Mouse (Mus musculus) thymus, postnatal 0 days (tissue): ENCODE data around the gene Pbx1. TPM values are rescaled to one million over a fixed set of nuclear protein-coding genes. Genes with fewer than 3 reads are reported as not detected.

ENCODE experiments used
- DNase-seq: peaks from one replicate; pipeline ENCODE4 v3.0.0-alpha.2; 2015; ENCODE audit warnings: low spot score
- polyA plus RNA-seq: library from polyadenylated mRNA; unstranded; fragments of >200 nt; fragmentation: Nextera tagmentation; extraction: Ambion mirVana; gene quantifications from 2 replicates; pipeline ENCODE4 v1.2.1, GENCODE M21; 2015

The Pbx1 gene
- polyA plus RNA-seq, 1 experiment from 2014 or later = 5.8 TPM

- no peak for DNase-seq
Observed at GRCm38 (mm10) chr1:168178611-168179010, 253.5 kb downstream of the Pbx1 start.

- DNase-seq = no peak
Observed at GRCm38 (mm10) chr1:168175586-168175985, 256.5 kb downstream of the Pbx1 start.

- DNase-seq = no peak
Observed at GRCm38 (mm10) chr1:168169791-168170190, 262.3 kb downstream of the Pbx1 start.

DNA sequence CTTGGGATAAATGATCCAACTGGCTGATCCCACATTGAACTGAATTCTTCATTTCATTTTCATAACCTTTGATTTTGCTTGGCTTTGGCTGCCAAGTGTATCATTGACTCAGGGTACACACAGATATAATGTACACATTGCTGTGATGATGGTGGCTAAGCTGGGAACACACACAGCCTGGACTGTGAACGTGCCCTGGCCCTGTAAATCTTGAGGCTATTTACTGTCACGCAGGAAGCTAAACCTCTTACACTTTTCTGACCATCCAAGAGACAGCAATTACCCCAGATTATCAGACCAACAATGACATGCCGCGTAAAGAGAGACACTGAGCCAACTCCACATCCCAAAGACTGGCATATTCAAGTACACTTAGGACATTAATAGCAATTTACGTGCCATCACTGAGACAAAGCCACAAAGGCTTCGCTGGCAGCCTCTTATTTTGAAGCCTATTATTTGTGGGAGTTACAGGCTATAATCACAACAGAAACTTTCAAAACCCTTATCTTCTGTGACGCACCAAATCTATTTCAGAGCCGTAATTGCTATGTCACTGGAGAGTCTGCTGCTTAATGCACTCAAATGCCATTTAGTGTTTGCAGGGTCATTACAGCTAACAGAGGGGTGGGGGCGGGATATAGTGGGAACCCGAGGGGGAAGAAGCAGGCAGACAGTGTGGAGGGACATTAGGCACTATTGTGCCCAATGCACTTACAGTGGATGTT is 262.9 kb downstream of the Pbx1 start:
- DNase-seq = no peak

GRCm38 (mm10) chr1:168167781-168168180 is 264.3 kb downstream of the Pbx1 start:
- no peak for DNase-seq

- no peak for DNase-seq
Observed at GRCm38 (mm10) chr1:168166841-168167240, 265.2 kb downstream of the Pbx1 start.

DNA sequence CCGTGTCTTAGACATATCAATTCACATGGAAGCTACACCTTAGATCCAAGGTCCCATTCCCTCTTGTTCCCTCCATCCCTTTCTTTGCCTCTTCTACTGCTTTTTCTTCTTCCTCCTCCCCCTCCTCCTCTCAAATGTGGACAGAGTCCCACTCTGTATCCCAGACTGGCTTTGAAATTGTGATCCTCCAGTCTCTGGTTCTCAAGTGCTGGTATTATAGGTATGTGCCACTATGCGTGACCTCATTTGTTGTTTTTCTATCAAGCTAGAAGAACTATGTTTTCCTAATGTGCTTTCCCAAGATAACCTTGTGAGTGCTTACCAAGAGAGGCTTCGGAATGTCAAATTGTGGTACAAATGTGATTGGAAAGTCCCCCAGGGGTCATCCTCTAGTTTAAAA is 267.1 kb downstream of the Pbx1 start:
- no peak for DNase-seq

DNA sequence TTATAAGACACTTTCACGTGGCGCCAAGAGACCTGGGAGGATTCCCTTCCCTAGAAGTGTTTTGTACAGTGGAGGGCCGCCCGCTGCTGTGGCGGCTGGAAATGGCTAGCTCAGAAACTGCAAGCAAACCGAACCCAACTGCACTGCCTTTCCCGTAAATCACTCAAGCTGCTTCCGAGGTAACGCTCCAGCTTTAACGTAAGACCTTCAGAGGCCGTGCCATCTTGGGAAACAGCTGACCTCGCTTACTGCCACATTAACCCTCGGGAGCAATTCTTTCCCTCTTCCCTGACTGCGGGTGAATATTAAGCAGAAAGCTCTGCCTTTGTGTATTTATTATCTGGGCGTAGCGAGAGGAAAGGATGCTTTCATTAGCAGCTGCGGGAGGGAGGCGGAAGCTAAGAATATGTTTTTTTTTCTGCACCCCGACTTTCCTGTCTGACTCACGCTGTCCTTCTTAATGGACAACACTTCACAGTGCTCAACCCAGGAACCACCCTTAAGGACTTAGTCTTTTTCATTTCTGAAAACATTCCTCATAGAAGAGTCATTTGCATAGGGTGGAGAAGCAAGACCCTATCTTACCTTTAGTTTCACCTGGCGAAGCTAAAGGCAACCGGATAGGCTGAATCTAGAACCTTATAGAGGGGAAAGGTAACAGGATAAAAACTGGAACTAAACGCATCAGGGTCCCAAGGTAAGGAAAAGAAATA is 268.4 kb downstream of the Pbx1 start:
- no peak for DNase-seq

GRCm38 (mm10) chr1:168139138-168139682 is 292.9 kb downstream of the Pbx1 start:
- DNase-seq = no peak

GRCm38 (mm10) chr1:168138669-168139068 is 293.4 kb downstream of the Pbx1 start:
- no peak for DNase-seq

DNA sequence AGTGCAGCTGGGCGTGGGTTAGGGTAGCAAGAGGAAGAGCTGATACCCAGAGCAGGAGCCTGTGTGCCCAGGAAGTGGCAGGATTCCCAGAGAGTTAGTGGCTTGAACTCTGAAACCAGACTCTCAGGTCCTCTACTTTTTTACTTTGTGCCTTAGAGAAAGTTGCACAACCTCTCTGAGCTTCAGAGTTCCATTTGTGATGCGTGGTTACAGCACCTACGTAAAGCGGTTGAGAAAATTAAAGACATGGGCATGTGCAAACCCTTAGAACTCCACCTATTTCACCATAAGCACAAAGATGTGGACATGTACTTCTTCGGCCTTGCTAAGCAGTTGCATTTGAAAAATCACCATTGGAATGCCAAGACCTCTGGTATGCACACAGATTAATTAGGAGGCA is 294.2 kb downstream of the Pbx1 start:
- no peak for DNase-seq

- DNase-seq = no peak
Observed at GRCm38 (mm10) chr1:168135545-168135944, 296.5 kb downstream of the Pbx1 start.

GRCm38 (mm10) chr1:168133696-168134095 is 298.4 kb downstream of the Pbx1 start:
- no peak for DNase-seq

DNA sequence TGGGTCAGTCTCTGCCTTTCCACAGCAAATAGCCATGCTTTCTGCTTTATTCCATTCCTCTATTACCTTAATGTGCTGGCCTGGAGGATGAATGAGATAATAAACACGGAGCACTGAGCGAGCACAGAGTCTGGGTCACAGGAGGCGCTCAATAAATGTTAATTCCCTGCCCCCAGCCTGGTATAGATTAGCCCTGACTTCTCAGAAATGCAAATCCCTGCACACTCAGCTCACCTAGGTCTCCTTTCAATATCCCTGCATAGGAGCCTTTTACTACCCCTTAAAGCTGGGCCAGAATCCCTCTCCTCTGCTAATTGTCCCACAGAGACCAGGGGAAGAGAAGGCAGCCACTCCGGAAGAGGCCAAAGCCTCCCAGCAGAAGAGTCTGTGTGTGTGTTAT is 304.1 kb downstream of the Pbx1 start:
- DNase-seq = no peak

DNA sequence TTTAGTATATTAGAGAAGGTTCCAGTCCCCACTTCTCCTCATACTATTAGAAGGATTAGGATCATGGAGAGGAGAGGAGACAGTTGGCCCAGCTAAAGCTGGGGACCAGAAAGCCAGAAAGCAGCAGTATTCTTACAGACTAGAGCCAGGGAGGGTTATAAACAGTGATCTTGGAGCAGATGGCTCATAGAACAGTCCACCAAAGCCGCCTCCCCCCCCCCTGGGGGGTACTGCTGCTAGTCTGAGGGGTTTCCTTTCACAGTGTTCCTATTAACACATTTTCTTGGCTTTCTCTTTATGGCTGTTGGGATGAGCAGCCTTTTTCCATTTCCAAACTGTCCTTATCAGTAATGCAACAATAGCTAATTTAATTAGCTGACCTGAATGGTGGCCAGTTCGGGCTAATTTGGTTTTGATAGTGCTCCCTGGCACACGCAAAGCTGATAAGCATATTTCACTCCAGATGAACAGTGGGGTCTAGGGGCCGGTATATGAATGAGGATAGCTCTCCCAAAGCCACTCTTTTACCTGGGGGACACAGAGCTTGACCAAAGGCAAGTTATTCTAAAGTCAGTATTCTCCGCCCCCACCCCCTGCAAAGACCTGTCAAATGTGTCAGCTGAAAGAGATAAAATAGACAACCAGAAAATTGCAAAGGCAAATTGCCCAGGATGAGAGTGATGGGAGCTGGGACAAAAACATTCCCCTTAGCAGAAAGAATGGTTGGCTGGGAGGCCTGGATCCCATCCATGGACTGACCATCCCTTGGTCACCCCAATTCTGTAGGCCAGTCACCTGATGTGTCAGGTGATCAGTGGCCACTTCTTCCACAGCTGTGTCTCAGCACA is 307.2 kb downstream of the Pbx1 start:
- DNase-seq = no peak

DNA sequence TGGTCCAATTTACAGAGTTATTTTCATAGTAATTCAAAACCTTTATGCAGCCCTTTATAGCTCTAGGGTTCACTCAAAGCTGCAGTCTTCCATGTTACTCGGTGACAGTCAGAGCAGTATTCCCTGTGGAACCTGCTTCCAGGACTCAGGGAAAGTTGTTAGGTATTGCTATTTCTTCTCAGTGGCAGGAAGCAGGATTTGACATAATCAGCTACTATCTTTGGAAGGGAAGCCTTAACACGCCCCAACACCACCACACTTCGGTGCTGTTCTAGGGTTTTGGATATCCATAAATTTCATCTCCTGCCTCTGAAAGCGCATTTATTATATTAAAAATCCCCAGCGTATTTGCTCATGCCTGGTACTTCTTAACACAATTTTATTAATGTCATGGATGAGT is 314.0 kb downstream of the Pbx1 start:
- no peak for DNase-seq

GRCm38 (mm10) chr1:168117367-168117766 is 314.7 kb downstream of the Pbx1 start:
- DNase-seq = no peak

DNA sequence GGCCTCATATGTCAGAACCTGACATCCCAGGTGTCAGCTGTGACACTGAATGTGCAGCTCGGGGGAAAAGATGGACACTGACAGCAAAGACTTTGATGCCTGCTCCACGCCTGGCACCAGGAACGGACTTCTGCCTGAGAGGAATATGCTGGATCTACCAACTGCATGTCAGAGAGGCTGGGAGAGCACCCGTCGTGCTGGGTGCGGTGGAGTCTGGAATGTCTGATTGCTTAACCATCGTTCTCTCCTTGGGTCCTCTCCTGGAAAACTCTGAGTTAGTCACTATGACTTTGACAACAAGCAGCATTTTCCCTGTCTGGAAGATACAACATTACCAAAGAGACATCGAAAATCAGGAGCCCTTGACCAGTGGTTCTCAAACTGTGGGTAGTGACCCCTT is 322.3 kb downstream of the Pbx1 start:
- DNase-seq = no peak

DNA sequence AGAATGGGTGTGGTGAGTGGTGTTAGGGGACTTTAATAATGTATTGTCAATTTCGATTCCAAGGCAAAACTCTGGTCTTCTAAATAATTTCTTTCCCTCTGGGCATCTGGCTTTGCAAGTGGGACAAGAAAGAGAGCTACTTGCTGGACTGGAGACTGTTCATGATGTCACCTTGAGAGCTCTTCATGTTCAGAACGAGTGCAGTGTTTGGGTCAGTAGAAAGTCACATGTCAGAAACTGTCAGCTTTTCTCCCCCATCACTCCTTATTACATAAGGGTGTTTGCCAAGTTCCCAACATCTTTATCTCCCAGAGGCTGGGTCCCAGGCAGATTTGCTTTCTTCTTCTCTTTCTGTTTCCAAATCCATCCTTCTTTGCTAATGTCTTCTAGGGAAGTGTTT is 328.2 kb downstream of the Pbx1 start:
- DNase-seq = no peak

DNA sequence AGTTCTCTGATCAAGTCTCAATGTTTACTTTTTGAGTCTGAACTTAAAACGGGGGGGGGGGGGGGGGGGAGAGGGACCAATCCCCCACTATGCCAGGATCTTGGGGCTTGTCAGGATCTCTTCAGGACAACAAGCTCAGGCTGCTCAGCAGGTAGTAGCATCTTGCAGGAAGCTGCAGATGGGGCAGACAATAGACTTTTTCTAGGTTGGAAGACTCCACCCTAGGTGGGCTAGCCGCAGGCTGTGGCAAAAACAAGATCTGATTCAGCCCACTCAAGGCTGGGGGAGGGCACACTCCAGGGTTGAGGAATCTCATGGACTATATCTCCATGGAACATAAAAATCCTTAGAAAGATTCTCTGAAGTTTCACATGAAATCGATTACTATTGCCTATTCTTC is 330.6 kb downstream of the Pbx1 start:
- DNase-seq = no peak

DNA sequence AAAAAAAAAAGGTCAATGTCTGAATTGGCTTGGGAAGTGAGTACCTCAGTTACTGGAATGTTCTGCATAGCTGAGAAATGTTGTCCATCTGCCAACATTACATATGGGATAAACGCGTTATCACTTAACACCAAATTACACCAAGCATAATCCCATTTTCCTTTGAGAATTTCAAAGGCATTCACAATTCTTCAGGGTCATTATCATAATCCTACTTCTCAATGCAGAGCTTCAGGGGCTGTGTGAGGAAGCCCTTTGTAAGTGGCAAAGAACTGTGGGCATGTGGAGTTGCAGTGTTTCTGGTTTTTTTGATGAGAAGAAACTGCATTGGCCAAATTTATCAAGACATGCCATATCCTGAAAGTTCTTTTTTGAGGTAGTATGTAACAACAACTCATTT is 333.3 kb downstream of the Pbx1 start:
- DNase-seq = no peak

DNA sequence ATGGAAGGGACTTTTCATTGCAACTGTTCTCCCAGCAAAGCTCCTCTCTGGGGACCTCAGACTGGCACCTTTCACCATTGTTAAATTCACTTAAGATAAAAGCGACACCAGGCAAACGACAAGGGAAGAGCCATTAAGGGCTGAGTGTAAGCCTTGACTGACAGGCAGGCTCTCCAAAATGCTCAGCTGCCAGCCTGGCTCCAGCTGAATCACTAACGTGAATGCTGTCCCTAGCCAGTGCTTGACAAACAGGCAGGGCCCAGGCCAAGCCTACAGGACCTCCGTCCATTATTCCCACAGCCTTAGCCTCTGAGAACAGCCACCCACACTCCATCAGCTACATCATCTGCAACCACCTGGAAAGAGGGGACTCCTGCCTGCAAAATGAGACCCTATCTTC is 337.4 kb downstream of the Pbx1 start:
- no peak for DNase-seq
